Mouse (Mus musculus): ENCODE measurements around the gene B3galt2.

DNA sequence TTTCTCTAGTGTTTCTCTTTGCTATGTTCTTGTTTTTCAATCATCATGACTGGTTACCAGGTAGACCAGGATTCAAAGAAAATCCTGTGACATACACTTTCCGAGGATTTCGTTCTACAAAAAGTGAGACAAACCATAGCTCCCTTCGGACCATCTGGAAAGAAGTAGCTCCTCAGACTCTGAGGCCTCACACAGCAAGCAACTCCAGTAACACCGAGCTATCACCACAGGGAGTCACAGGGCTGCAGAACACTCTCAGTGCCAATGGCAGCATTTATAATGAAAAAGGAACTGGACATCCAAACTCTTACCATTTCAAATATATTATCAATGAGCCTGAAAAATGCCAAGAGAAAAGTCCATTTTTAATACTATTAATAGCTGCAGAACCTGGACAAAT, 5.8 kb downstream of the B3galt2 start:
- TF ChIP-seq POLR2A (IDR thresholded peaks at IDR 0.05; ENCODE audit: insufficient read depth, low read depth, low read length) (no peak), CTCF (IDR thresholded peaks at IDR 0.05; ENCODE audit: insufficient read depth, low read depth, low read length) (no peak)
